Mouse (Mus musculus) telencephalon, adult 2 months (tissue): ENCODE data around the gene Myh14.

Source experiments
- DNase-seq: peaks from one replicate; pipeline ENCODE4 v3.0.0-alpha.2; 2011; ENCODE audit warnings: low read depth, low spot score

Gene Myh14

GRCm38 (mm10) chr7:44672193-44672592, 1.6 kb upstream of the Myh14 start:
- no peak for DNase-seq

- DNase-seq = no peak
Measured at GRCm38 (mm10) chr7:44669103-44669502, 1.5 kb downstream of the Myh14 start.

GRCm38 (mm10) chr7:44667996-44668738, 2.5 kb downstream of the Myh14 start:
- DNase-seq = no peak

DNA sequence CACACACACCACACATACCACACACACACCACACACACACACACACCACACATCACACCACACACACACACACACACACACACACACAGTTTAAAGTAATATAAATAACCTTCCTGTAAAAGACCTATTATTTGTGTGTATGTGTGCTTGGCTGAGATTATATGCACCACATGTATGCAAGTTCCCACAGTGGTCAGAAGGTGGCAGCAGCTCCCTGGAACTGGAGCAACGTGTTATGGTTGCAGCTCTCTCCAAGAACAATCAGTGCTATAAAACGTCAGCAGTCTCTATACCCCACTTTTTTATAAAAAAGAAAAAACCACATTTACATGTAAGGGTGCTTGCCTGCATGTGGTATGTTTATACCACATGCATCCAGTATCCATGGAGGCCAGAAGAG, 4.2 kb downstream of the Myh14 start:
- DNase-seq = no peak

GRCm38 (mm10) chr7:44664731-44665130, 5.9 kb downstream of the Myh14 start:
- DNase-seq = no peak

DNA sequence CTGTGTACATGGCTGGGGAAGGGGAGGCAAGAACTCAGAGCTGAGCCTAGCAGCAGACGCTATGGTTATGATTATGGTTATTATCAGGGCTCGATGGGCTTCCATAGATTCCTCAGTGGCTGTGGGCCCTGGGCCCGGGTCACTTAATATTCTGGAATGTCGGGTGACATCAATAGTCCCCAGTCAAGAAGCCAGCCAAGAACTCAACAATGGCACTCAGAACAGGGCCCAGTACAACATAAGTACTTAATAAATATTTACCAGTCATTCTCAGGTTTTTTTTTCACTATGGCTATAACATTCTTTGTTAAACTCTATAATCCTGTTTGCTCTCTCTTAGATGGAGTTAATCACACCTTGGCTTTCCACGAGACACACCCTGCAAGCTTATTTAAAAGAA, 7.1 kb downstream of the Myh14 start:
- DNase-seq = no peak

GRCm38 (mm10) chr7:44662569-44662968, 8.1 kb downstream of the Myh14 start:
- DNase-seq = no peak

DNA sequence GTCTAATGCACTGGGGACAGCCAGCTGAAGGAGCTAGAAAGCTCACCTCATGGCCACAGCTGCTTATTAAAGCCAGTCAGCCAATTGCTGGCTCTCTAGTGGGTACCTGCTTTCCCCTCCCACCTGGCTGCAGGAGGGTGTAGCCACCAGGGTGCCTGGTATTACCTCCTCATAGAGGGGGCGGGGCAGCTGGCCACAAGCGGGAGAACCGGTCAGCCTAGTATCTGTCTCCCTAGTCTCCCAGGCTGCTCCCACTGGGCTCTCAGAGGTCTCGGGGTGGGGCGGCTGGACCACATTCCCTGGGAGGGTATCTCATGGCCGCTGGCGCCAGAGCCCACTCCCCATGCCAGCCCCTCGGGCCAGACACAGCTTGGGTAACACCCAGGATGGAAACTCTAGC, 8.5 kb downstream of the Myh14 start:
- no peak for DNase-seq

DNA sequence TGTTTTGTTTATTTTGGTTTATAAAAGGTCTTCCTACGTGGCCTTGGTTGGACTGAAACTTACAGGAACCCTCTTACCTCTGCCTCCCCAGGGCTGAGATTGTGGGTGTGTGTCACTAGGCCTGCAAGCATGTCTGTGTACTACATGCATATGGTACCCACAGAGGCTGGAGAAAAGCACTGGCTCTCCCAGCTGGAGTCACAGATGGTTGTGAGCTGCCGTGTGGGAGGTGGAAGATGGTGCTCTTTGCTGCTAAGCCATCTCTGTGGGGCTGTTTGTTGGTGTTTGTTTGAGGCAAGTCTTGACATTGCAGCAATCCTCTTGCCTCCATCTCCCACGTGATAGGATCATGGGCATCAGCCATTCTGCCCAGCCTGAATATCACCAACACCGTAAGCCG, 9.4 kb downstream of the Myh14 start:
- DNase-seq = peak; percentile 80

DNA sequence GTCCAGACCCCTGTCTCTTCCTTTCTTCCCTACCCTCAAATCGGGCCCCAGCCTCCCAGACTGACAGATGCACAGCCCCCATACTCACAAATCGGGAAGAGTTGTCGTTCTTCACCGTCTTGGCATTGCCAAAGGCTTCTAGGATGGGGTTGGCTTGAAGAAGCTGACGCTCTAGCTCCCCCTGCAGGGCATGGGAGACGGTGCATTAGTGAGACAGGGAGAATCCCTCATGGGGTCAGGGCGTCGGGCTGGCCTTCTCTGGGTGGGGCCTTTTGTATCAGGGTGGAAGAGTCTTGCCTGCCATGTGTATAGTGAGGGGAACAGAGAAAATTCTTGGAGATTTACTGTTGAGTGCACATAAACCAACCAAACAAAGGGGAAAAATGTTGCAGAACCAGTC, 15.1 kb downstream of the Myh14 start:
- no peak for DNase-seq

DNA sequence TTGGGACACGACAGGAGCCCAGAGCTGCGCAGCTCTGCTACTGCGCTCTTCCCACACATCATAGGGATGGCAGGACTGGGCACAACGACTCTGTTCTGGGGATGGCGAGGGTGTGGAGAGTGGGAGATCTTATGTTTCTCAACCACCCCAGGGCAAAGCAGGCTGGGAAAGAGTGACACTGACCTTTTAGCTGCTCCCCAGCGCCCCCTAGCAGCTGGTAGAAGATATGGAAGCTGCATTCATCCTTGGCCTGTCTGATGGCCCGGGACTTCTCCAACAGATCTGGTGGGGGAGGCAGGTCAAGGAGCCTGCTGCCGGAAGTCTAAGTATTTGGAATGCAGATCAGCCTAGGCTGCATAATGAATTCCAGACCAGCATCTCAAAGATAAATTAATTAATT, 16.9 kb downstream of the Myh14 start:
- DNase-seq = no peak

DNA sequence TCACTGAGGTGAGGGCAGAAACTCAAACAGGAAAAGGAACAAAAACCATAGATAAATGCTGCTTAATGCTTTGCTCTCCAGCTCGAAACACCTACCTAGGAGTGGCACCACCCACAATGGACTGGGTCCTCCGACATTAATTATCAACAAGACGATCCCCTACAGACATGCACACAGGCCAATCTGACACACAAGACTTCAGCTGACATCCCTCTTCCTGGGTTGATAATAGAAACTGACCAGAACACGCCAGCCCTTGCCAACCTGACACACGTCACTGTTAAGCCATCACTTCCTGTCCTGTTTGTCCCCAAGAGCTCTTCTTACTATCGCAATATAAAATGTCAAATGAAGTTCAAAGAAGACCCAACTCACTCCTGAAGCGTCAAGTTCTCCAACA, 19.2 kb downstream of the Myh14 start:
- DNase-seq = no peak

- DNase-seq = no peak
Measured at GRCm38 (mm10) chr7:44649990-44650389, 20.7 kb downstream of the Myh14 start.

- DNase-seq = no peak
Measured at GRCm38 (mm10) chr7:44649094-44649610, 21.5 kb downstream of the Myh14 start.

DNA sequence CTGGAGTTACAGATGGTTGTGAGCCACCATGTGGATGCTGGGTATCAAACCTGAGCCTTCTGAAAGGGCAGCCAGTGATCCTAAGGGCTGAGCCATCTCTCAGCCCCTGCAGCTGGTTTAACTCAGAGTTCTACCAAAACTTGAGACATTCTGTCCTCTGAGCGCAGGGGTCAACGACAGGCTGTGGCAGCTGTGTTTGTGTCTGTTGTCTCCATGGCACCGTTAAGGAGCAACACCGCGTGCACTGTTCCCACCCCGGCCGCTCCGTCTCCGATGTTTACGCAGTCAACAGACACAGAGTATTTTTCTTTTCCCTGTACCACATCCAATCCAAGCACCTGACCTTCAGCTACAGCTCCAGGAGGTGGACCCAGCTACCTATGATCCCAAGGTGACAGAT, 22.9 kb downstream of the Myh14 start:
- DNase-seq = no peak

GRCm38 (mm10) chr7:44647042-44647724, 23.5 kb downstream of the Myh14 start:
- peak; percentile 36 for DNase-seq

DNA sequence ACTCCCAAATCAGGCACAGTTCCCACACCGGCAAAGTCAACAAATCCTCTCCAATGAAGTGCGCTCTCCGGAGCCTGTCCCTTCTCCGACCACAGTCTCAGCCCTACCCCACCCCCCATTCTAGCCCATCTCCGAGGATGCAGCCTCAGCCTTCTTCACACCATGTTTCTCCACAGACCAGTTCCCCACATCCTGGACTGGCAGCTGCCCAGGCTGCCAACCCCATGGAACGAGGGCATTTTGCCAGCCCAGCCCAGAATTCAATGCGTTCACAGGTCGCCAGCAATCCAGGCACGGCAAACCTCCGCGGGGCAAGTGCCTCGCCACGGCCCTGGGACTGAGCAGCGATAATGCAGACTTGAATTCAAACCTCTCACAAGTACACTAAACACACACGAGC, 24.7 kb downstream of the Myh14 start:
- DNase-seq = no peak

DNA sequence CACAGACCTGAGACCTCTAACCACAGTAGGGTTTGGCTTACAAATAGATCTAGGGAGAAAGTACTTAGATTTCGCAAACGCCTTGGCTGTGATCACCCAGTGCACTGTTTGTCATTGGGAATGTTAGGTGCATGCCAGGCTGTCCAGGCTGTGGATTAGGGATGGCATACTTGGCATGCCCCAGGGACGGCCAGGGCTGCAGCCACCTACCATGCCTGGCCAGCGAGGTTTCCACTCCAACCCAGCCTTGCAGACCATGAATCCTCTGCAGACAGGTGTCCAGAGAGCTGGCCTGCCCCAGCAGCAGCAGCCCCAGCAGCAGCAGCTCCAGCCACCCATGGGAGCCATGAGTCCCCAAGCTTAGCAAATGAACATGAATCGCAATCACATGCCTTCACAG, 25.4 kb downstream of the Myh14 start:
- no peak for DNase-seq

DNA sequence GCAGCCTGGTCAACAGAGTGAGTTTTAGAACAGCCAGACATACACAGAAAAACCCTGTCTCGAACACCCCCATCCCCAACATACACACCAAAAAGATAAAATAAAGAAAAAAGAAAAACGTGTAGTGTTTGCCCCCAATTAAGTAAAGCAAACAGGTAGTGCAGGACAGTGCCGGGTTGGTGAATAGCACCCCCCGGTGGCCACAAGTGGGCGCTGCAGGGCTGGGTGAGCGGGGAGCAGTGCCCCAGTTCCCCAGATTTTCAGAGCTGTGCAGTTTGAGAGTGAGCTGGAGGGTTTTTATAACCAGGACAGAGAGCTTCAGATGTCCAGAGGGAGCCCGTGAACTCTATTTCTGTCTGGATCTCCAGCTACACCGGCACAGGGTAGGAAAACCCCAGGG, 28.8 kb downstream of the Myh14 start:
- no peak for DNase-seq

DNA sequence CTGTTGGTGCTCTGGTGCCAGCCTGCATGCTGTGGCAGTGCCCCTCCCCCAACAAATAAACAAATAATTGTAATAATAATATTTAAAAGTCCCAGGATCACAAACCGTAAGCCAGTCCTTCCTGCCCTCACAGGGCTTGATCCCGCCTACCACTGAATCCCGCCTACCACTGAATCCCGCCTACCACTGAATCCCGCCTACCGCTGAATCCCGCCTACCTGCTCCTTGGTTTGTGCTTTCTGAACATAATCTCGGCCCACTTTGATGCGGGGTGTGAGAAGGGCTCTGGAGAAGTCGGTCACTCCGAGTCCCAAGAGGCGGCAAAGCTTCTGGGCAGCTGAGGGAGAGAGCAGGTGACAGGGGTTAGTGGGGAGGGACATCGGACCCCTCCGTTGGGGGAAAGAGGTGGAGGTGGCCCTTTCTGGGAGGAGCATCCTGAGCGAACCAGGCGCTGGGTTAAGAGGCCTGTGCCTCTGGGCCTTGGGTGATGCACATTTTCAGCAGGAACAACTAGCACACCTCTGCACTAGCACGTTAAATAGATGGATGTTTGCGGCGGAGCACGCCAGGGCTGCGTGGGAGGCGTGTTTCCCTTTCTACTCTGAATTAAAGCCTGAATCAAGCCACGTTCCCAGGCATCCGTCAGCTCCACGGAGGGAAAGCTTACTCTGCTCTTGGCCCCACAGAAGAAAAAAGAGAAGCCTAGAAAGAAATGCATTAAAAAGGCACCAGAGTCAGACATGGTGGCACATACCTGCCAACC, 29.6 kb downstream of the Myh14 start:
- peak; percentile 23 for DNase-seq

- no peak for DNase-seq
Measured at GRCm38 (mm10) chr7:44638663-44639062, 32.0 kb downstream of the Myh14 start.

GRCm38 (mm10) chr7:44636684-44637083, 34.0 kb downstream of the Myh14 start:
- peak; percentile 58 for DNase-seq
